Mouse (Mus musculus) erythroid progenitor cell, adult 5-6 weeks (primary cell): ENCODE results near the gene Pgf. TPM values are rescaled to one million over a fixed set of nuclear protein-coding genes. Genes with fewer than 3 reads are reported as not detected.
A peak's percentile ranks its signal among the peaks of the same experiment; 100 is the strongest.
"Not testable (repeated sequence)": the region's sequence is repeated elsewhere in the genome, so short reads cannot be mapped to it uniquely, and the experiment has no call there.

Source experiments
- ATAC-seq: replicated peaks from 2 replicates; pipeline ENCODE4 v1.8.0; 2016; ENCODE audit warnings: moderate number of reproducible peaks, mild to moderate bottlenecking, moderate TSS enrichment, inconsistent platforms; ENCODE audit not compliant: poor library complexity, low FRiP score, severe bottlenecking
- total RNA-seq, 2 experiments: library from RNA; stranded (forward) in 1 of 2; stranded (reverse) in 1 of 2; fragments of 150-400 nt in 1 of 2; fragments of 186-747, 209-891 nt in 1 of 2; gene quantifications; 2 replicates each; pipeline versions ENCODE4 v1.2.3 to v1.2.4; 2015 to 2017; ENCODE audit warnings: low replicate concordance in 2 of 2

Gene Pgf
- total RNA-seq, 2 experiments from 2014 or later: not detected

DNA sequence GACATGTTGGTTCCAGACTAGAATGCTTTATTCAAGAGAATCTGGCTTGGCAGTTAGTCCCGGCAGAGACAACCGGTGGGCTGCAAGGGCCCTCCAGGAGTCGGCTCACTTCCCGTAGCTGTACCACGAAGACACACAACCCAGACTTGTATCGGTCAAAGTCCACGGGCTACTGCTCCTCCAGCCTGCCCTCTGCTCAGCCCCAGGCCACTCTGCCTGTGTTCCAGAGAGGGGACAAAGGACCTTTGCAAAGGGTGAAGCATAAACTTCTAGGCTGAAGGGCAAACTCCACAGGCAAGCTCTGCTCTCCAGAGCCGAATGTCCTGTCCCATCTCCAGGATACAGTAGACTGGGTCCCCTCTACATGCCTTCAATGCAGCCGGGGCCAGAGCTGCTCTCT, 11.0 kb downstream of the Pgf start:
- no peak for ATAC-seq

DNA sequence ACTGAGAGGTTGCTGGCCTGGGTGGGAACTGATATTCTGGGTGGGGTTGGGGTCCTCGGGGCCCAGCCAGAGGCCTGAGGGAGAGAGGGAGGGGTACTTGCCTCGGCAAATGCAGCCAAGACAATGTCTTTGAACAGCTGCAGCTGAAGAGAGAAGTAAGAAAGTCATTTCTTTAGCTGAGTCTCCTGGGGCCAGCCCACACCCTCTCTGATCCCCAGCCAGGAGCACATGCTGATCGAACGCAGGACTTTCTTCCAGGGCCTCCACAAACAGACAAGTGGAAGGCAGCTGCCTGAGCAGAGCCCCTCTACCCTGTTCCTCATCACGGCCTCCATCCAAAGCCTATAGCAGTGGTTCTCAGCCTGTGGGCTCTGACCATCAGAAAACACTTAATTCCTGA, 12.6 kb downstream of the Pgf start:
- ATAC-seq: no peak

DNA sequence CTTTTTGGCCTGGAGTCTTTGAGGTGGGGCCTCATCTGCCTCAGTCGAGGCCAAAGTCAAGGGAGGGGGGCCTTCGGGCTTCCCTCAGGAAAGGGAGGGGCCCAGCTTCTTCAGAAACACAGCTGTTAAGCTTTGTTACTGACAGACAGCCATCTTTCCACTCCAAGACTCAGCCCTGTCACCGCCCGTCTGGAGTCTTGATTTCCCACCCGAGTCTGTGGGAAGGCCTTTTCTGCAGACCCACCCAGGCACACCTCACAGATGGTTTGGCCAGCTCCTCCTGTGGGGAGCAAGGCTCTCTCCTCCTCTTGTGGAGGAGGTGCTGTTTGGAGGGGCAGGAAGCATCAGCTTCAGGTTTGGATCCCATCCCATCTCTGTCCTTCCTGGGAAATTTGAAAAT, 18.0 kb downstream of the Pgf start:
- no peak for ATAC-seq

DNA sequence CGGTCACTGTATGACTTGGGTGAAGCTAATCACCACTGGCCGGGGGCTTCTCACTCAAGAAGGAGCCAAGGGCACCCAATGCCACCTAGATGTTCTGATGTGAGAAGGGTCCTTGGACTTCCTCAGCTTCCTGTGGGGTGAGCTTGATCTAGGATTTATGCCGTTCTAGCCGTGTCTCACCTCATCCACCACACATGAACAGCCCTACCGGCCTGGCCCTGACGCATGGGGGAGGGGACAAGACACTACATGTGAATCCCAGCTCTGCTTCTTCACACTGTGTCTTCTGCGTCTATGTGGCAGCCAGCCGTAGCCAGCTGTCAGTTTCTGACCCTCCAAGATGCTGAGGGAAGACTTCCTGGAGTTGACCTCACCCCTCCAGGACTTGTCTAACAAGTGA, 18.8 kb downstream of the Pgf start:
- ATAC-seq: no peak

DNA sequence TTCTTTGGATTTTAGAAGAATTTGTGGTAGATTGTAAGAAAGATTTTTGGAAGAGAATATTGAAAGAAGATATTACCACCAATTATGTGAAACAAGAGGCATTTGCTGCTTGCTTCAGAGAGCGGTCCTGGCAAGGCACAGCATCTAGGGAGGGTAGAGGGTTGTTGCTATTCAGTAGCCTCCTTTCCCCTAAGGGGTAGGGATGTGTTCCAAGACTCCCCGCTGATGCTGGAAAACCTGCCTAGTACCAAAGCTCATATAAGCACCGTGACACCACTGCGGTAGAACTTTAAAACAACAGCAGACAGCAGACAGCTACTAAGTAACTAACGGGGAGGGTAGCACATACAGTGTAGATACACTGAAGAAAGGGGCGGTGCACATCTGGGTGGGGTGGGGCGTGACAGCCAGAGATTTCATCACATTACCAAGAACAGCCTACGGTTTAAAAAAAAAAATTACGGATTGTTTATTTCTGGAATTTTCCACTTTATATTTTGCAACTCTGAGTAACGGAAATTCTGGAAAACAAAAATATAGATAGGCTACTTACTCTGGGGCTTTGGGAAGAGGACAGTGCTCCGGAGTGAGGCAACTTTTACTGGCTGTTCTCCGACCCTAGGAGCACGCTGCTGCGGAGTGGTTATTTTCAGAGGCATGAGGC, 19.7 kb downstream of the Pgf start:
- ATAC-seq: no peak

DNA sequence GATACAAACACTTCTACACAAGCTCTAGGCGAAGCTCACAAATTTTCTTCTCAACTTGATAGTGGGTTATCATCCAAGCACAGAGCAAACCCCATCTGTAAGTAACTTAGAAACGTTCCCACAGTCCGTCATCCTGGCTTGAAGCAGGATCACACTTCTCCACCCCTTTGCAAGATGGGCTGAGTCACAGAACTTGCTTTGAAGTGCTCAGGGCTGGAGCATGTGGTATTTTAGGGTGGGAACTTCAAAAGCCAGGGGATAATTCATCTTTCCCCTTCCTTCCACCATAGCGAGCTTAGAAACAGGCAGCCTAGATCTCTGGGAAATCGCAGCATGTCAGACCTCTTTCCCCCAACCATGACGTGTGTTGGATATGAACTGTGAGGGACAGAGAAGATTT, 21.3 kb downstream of the Pgf start:
- ATAC-seq: no peak

DNA sequence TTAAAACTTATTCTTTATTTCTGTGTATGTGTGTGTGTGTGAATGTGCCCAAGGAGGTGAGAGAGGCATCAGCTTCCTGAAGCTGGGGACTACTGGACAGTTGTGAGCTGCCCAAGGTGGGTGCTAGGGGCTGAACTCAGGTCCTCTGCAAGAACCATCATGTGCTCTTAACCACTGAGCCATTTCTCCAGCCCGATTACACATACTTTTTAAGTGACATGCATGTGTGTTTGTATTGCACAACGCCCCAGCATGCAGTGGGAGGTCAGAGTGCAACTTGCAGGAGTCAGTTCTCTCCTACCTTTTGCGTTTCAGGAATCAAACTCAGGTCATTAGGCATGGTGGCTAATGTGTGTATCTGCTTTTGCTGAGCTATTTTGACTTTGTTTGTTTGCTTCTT, 24.6 kb downstream of the Pgf start:
- no peak for ATAC-seq

DNA sequence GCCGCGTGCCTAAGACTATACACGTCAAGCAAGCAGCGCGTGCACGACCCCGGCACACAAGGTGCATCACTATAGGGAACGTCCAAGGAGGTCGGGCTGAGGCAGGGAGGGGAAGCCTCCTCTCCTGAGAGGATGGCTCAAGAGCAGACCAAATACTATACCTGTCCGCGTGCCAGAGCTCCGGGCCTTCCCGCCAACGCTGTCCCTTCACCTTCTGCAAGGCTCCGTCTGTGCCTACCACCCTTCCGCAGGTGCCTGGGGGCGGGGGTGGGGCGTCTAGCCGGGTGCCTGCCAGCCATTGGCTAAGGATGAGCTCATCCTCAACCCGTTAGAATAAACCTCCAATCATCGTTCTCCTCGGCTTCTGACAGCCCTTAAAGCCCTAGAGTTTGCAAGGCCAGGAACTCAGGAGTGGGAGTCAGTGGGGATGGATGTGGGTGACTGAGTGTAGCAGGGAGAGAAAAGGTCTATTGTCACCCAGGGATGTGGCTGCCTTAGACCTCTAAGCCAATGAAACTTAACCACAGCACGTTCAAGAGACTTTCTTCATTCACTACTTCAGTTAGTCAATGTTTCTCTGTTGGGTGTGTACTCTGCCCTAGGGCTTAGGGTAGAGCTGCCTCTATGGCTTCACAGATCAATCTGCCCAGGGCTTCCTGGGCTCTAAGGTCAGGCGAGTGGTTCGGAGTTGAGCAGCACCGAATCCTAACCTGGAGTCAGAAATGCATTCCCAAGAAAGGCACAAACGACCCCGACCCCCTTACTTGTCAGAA, 26.4 kb downstream of the Pgf start, which contains the start of gene Rps6kl1:
Rps6kl1 (minus strand) TSS at position 263 of the 773 bp plus-strand sequence.
- ATAC-seq: peak; percentile 23

DNA sequence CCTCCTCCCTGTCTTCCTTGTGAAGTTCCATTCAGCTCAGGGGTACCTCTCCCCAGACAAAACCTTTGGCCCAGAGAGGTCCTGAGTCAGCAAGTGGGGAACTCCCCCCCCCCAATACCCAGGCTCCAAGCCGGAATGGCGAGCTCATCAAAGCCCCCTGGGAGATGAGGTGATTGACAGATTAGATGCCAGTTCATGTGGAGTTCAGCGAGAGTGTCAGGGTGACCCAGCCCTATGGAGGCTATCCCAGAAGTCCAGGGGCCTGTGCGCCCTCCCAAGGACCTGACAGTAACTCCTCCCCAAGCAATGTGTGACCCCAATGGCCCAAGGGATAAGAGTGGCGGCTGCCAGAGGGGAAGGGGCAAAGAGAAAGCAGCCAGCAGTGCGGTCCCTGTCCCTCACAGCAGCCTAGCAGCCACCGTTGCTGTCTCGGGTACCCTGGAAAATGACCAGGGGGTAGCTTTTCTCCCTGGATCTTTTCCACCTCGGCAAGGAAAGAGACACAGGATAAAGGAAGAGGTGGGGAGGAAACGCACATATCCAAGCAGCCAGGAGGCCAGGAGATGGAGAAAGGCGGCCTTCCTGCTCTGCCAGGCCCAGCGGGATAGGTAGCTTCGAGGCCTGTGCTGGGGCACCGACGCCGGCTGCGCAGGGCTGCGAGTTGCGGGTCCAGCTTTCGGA, 27.1 kb downstream of the Pgf start:
- no peak for ATAC-seq

DNA sequence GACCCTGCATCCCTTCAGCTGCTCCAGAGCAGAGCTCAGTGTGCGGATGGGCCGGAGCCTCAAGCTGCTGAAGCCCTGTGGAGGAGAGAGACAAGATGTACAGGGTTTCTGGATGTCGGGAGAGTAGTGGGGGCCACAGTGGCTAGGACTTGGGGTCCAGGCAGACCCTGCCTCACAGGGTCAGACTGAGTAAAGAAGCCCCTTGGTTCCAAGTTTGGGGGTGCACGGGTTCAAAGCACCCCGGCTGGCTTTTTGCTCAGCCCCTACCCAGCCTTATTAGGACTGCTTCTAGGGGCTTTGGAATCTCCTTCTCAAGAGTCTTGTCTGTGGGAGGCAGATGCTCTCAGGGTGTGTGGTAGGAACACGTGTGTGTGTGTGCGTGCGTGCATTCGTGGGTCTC, 30.7 kb downstream of the Pgf start:
- no peak for ATAC-seq

DNA sequence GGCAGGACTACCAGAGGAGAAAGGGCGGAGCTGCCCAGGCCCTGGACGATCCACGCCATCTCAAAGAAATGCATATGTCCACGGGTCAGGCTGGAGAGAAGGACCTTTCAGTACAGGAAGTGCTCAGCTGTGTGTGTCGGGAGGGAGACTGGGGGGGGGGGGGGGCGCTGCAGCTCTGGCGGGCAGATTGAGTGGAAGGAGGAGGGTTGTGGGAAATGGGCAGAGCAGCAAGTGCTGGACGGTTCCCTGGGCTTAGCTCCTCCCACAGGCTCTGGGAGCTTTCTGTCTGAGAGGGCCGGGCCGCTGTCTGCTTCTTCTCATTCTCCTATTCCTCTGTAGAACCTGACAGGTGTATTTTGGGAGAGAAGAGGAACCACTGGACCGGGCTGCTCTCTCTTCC, 31.2 kb downstream of the Pgf start:
- no peak for ATAC-seq

DNA sequence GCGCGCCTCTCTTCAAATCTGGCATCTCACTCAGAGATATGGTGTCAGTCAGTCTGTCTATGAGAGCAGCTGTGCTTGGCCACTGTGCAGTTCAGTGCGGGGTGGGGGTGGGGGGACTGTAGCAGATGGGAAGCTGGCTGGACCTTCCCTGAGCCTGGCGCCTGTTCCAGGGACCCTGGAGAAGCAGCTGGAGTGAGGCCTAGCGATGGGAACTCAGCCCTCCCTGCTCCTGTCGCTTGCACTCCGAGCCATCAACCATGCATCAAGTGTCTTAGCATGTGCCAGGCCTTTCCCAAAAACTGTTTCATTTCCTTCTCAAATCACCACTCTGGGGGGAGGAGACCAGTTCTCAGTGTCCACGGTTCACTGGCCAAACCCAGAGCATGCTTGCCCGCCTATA, 32.0 kb downstream of the Pgf start:
- ATAC-seq: no peak

DNA sequence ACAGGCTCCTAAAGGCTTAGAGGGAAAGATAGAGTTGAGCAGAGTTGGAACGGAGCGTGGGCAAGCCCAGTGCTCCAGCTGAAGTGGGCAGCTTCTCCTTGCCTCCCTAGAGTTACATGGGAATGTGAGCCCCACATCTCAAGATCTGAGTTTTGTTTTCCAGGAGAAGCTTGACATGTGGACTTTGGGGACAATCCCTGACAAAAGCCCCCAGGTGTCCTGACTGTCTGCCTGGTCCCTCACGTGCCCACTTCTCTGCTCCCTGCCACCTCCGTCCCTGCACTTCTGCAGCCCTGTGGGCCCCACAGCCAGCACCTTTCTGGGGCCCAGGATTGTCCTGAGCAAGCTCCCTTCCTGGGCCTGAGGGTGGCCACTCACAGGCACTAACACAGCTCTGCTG, 32.8 kb downstream of the Pgf start:
- ATAC-seq: no peak

DNA sequence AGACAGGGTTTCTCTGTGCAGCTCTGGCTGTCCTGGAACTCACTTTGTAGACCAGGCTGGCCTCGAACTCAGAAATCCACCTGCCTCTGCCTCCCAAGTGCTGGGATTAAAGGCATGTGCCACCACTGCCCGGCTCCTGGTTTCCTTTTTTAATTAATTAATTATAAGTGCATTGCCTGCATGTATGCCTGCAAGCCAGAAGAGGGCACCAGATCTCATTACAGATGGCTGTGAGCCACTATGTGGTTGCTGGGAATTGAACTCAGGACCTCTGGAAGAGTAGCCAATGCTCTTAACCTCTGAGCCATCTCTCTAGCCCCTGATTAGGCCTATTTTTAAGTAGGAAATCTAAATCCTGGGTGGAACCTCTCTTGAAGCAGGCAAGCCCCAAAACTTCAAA, 33.3 kb downstream of the Pgf start:
- not testable (repeated sequence) for ATAC-seq

DNA sequence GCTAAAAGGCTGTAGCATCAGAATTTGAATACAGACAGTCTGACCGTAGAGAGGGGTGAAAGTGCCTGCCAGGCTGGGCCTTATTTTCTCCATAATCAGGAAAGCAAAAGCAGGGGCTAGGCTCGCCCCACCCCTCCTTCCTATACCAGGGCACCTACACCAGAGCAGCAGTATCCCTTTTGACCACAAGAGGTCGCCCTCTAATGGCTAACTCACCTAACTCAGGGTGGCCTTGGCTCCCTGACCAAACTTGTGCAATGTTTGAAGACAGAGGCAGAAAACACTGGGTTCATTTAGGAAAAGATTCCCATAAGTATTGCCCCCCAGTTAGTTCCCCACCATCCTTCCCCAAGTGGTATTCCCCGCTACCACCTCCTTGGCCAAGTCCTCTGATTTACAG, 34.8 kb downstream of the Pgf start:
- ATAC-seq: no peak; the same call in 1 of the 2 replicates

DNA sequence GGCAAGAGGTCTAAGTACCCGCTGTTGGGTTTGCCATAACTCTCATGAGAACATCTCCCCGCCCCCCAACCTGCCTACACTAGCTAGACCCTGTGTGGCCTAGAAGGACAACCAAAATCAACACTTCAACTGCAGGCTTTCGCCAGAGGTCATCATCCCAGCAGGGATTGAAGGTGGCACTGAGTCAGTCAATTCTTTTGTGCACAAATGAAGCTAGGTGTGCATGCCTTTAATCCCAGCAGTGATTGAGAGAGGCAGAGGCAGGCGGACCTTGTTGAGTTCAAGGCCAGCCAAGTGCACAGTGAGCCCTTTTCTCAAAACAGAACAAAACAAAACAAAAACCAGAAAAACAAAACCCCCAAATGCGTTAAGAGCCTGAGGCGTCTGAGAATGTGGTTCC, 36.5 kb downstream of the Pgf start:
- no peak for ATAC-seq

DNA sequence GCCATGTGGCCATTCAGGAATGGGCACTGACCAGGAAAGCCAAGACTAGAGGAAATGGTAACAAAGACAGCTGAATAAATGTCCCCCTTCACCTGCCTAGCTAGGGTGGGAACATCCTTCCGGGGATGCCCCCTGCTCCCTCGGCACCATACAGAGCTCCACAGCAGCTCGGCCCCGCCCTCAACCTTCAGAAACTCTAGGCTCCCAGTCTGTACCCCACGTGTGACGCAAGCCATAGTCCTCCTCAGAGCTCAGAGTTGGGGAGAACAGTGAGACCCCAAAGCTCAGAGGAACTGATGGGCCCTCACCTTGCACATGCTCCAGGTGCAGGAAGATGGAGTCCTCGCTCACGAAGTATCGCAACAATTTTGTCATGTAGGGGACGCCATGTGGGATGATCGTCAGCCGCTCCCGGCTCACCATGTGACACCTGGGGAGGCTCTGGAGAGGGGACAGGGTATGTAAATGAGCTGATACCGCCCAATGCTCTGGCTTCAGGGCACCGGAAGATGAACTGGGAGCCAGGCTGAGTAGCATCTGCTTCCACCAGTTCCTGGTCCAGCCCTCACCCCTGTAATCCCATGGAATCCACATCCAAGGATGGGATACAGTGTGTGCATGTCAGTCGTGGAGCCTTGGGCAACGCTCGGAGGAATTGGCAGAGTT, 37.4 kb downstream of the Pgf start:
- no peak for ATAC-seq

DNA sequence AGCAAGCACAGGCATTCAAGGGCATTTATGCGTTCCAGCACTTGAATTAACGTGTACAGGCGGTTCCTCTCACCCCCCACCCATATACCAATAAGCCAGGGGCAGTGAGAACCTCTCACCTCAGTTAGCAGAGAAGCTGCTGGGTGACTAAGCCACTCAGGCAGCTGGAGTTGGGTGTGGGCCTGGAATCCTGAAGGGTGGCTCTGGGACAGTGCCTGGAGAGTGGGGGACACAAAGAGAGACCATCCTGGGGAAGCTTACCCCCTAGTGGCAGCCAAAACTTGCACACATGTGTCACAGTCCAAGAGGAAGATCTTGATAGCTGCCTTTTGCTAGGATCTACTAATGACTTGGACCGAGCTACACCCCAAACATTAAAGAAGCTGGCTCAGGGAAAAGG, 41.0 kb downstream of the Pgf start:
- no peak for ATAC-seq

DNA sequence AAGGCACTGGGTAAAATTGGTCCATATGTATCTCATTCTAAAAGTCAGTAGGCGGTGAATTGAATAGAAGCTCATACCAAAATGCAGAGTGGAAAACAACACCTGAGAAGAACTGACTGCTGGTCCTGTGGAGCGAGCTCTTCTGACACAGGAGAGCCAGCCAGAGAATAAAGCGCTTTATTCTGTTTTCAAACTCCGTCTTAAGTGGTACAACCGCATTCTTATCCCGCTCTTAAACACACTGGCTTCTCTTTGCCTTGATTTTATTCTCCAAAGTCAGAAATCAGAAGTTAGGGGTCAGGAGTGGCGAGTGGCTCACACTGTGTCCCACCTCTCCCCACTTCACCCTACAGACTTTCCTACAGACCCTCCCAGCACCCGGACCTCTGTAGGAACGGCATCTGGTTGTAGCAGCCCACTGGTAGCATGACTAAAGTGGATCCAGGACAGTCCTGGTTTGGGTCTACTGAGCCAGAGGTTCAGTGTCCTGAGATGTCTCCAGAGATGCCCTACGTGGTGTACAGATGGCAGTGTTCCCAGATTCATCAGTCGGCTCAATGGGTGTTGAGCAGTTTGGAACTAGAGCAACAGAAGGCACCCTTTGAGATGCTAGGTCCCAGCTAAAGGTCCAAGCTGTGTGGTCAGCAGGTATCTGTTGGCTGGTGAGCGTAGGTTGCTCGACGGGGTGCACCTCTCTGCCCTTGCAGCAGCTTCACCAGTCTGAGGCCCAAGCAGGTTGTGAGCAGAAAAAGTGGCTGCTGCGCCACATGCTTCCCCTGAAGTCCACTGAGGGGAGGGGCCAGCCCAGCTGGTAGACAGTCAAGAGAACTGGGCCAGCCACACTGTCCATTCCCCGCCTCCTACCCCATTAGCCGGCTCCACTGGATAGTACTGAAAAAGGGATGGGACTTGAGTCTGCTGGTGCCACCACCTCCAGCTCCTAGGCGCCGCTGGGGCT, 41.8 kb downstream of the Pgf start:
- ATAC-seq: no peak
